Mouse (Mus musculus): ENCODE measurements around the gene Ern1. TPM values are rescaled to one million over a fixed set of nuclear protein-coding genes. Genes with fewer than 3 reads are reported as not detected.
"Not testable (repeated sequence)": the region's sequence is repeated elsewhere in the genome, so short reads cannot be mapped to it uniquely, and the experiment has no call there.

The Ern1 gene
- polyA plus RNA-seq, 1 experiment from 2014 or later, result 7.5 TPM

- Histone ChIP-seq H3K4me3 (replicated peaks) (peak overlapping the region; percentile 78), H3K36me3 (no peaks in the 10 kb centered on the region), H3K4me2 (peak overlapping the region; percentile 69), H3K27me3 (replicated peaks) (no peaks in the 10 kb centered on the region), H3K27ac (peak overlapping the region; percentile 97), H3K4me1 (no peaks in the 10 kb centered on the region), H3K9me3 (no peaks in the 10 kb centered on the region), H3K9ac (peak overlapping the region; percentile 86)
- ATAC-seq (ENCODE audit: insufficient read depth, low FRiP score, low read depth), result peak; percentile 54
- WGBS, result 2% methylated on average over 22 of the region's 22 CpGs
These were observed 13.9 kb upstream of the Ern1 start for GRCm38 (mm10) chr11:106501308-106502158.

- Histone ChIP-seq H3K9ac (peak overlapping the region; percentile 86), H3K27me3 (replicated peaks) (no peaks in the 10 kb centered on the region), H3K9me3 (no peaks in the 10 kb centered on the region), H3K36me3 (no peaks in the 10 kb centered on the region), H3K27ac (peak overlapping the region; percentile 97), H3K4me2 (peak overlapping the region; percentile 69), H3K4me1 (no peaks in the 10 kb centered on the region), H3K4me3 (replicated peaks) (peak overlapping the region; percentile 78)
- WGBS, result under 1% methylated on average over 52 of the region's 55 CpGs
- peak; percentile 99 for ATAC-seq (ENCODE audit: insufficient read depth, low FRiP score, low read depth)
These were observed 13.0 kb upstream of the Ern1 start for GRCm38 (mm10) chr11:106500393-106501307.

- no peak overlapping the region for H3K27ac ChIP-seq
- 33% methylated on average over 4 of the region's 4 CpGs for WGBS
These were observed 11.2 kb upstream of the Ern1 start for GRCm38 (mm10) chr11:106498739-106499379.

GRCm38 (mm10) chr11:106497926-106498325, 10.3 kb upstream of the Ern1 start:
- Histone ChIP-seq H3K9me3 (no peaks in the 10 kb centered on the region), H3K4me1 (no peaks in the 10 kb centered on the region), H3K27me3 (replicated peaks) (no peaks in the 10 kb centered on the region), H3K4me2 (no peak overlapping the region), H3K4me3 (replicated peaks) (no peak overlapping the region), H3K9ac (no peak overlapping the region), H3K36me3 (no peaks in the 10 kb centered on the region), H3K27ac (no peak overlapping the region)
- no peak for ATAC-seq (ENCODE audit: insufficient read depth, low FRiP score, low read depth)
- WGBS, result 77% methylated on average over 2 of the region's 2 CpGs

More at GRCm38 (mm10) chr11:106498739-106499379, 11.2 kb upstream of the Ern1 start:
- no peaks in the 10 kb centered on the region for H3K4me1 ChIP-seq
- no peaks in the 10 kb centered on the region for H3K9me3 ChIP-seq
- no peak overlapping the region for H3K4me3 ChIP-seq (replicated peaks)
- no peak for ATAC-seq (ENCODE audit: insufficient read depth, low FRiP score, low read depth)
- H3K9ac ChIP-seq, result no peak overlapping the region
- no peaks in the 10 kb centered on the region for H3K27me3 ChIP-seq (replicated peaks)
- H3K36me3 ChIP-seq, result no peaks in the 10 kb centered on the region
- no peak overlapping the region for H3K4me2 ChIP-seq

GRCm38 (mm10) chr11:106497009-106497408, 9.4 kb upstream of the Ern1 start:
- not testable (repeated sequence) for H3K4me3 ChIP-seq (replicated peaks); H3K4me1 ChIP-seq; H3K27me3 ChIP-seq (replicated peaks); H3K27ac ChIP-seq; H3K9me3 ChIP-seq; ATAC-seq (ENCODE audit: insufficient read depth, low FRiP score, low read depth); H3K9ac ChIP-seq; H3K4me2 ChIP-seq; H3K36me3 ChIP-seq
- WGBS, result 92% methylated on average over 2 of the region's 2 CpGs

- Histone ChIP-seq H3K9ac (no peak overlapping the region), H3K4me2 (no peak overlapping the region), H3K4me3 (replicated peaks) (no peak overlapping the region), H3K36me3 (no peaks in the 10 kb centered on the region), H3K9me3 (no peaks in the 10 kb centered on the region), H3K27me3 (replicated peaks) (no peaks in the 10 kb centered on the region), H3K27ac (no peak overlapping the region), H3K4me1 (0 out of 2 replicates have a peak, but pooled peaks cover 8% of the 10 kb centered on the region)
- 75% methylated on average over 7 of the region's 7 CpGs for WGBS
- no peak for ATAC-seq (ENCODE audit: insufficient read depth, low FRiP score, low read depth)
These were observed 5.5 kb upstream of the Ern1 start for GRCm38 (mm10) chr11:106492984-106493669.

- Histone ChIP-seq H3K4me3 (replicated peaks) (no peak overlapping the region), H3K9ac (no peak overlapping the region), H3K4me2 (no peak overlapping the region), H3K36me3 (no peaks in the 10 kb centered on the region), H3K4me1 (peaks cover 12% of the 10 kb centered on the region; the same call in 1 of the 2 replicates), H3K9me3 (no peaks in the 10 kb centered on the region), H3K27ac (no peak overlapping the region), H3K27me3 (replicated peaks) (no peaks in the 10 kb centered on the region)
- ATAC-seq (ENCODE audit: insufficient read depth, low FRiP score, low read depth), result no peak
- WGBS, result 0% methylated on average over 3 of the region's 3 CpGs
These were observed 3.7 kb upstream of the Ern1 start for GRCm38 (mm10) chr11:106491393-106491792.

- H3K27me3 ChIP-seq (replicated peaks); H3K9me3 ChIP-seq; H3K27ac ChIP-seq; H3K36me3 ChIP-seq; H3K9ac ChIP-seq; H3K4me2 ChIP-seq; H3K4me3 ChIP-seq (replicated peaks); ATAC-seq (ENCODE audit: insufficient read depth, low FRiP score, low read depth): not testable (repeated sequence)
- 78% methylated on average over 6 of the region's 6 CpGs for WGBS
- peaks cover 13% of the 10 kb centered on the region; the same call in 1 of the 2 replicates for H3K4me1 ChIP-seq
These were observed 2.9 kb upstream of the Ern1 start for GRCm38 (mm10) chr11:106490600-106490999.

- Histone ChIP-seq H3K4me2 (no peak overlapping the region), H3K4me1 (peaks cover 13% of the 10 kb centered on the region; the same call in 1 of the 2 replicates), H3K4me3 (replicated peaks) (no peak overlapping the region), H3K27ac (0 out of 2 replicates have a peak overlapping the region, but pooled peaks have one; percentile 13), H3K36me3 (no peaks in the 10 kb centered on the region), H3K9me3 (no peaks in the 10 kb centered on the region), H3K27me3 (replicated peaks) (no peaks in the 10 kb centered on the region), H3K9ac (no peak overlapping the region)
- 28% methylated on average over 10 of the region's 10 CpGs for WGBS
- no peak for ATAC-seq (ENCODE audit: insufficient read depth, low FRiP score, low read depth)
These were observed 2.4 kb upstream of the Ern1 start for GRCm38 (mm10) chr11:106490057-106490456.

GRCm38 (mm10) chr11:106489036-106489693, 1.5 kb upstream of the Ern1 start:
- Histone ChIP-seq H3K36me3 (no peaks in the 10 kb centered on the region), H3K4me2 (no peak overlapping the region), H3K9ac (no peak overlapping the region), H3K27ac (peak overlapping the region; percentile 92; the same call in 1 of the 2 replicates), H3K4me1 (peaks cover 13% of the 10 kb centered on the region; the same call in 1 of the 2 replicates), H3K4me3 (replicated peaks) (no peak overlapping the region), H3K27me3 (replicated peaks) (no peaks in the 10 kb centered on the region), H3K9me3 (no peaks in the 10 kb centered on the region)
- ATAC-seq (ENCODE audit: insufficient read depth, low FRiP score, low read depth), result no peak
- 43% methylated on average over 7 of the region's 7 CpGs for WGBS
